Mouse (Mus musculus): ENCODE results near the gene Ilf3. TPM values are rescaled to one million over a fixed set of nuclear protein-coding genes. Genes with fewer than 3 reads are reported as not detected.

Ilf3 gene
- polyA plus RNA-seq, 1 experiment, result 55.5 TPM

DNA sequence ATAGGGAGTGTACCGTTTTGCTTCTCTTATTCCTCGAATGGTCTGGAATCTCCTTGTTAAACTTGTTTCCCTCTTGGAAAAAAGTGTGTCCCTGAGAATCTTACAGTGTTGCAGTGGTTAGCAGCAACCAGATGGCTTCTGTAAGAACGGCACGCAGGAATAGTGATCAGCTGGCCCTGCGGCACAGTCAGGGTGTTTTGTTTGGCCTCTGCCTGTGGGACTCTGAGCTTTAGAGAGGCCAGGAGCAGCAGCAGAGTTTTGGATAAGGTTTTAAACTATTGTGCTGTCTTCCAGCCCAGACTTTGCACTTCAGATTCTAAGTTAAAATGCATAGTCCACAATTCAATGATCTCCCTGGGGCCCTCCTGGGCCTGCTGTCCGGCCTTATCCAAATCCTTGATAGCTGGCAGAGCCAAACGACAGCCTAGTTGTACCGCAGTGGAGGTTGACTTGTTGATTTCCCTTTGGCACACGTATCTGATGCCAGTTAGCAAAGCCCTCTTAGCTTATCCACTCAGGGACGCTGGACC, 25.0 kb downstream of the Ilf3 start:
- peaks cover 97% of the 10 kb centered on the region for H3K36me3 ChIP-seq (replicated peaks; ENCODE audit: low read length)
- no peaks in the 10 kb centered on the region for H3K9me3 ChIP-seq
- no peak overlapping the region for H3K4me3 ChIP-seq (replicated peaks)
- TF ChIP-seq GATA1 (IDR thresholded peaks at IDR 0.05; ENCODE audit: borderline replicate concordance, low read length), result no peak
- no peak for TF ChIP-seq FLI1 (IDR thresholded peaks at IDR 0.05; ENCODE audit: low read length)
- peaks cover 7% of the 10 kb centered on the region; the same call in 1 of the 2 replicates for H3K4me1 ChIP-seq
- no peaks in the 10 kb centered on the region for H3K27me3 ChIP-seq (replicated peaks)

DNA sequence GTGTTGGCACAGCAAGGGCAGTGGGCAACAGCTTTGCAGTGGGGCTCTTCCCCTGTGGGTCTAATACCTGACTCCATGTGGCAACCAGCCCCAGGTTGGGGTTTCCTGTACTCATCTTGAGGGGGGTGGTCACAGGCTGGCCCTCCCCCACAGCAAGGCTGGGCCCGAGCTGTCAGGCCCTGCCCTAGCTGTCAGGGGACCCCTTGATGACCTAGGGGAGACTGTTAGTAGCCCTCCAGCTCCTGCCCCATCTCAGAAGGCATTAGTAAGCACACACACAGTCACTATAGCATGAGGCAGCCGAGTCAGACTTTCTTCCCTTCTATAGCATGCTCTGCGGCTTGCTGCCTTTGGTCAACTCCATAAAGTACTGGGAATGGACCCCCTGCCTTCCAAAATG, 28.0 kb downstream of the Ilf3 start:
- no peaks in the 10 kb centered on the region for H3K27me3 ChIP-seq (replicated peaks)
- no peaks in the 10 kb centered on the region for H3K4me1 ChIP-seq
- peaks cover 99% of the 10 kb centered on the region for H3K36me3 ChIP-seq (replicated peaks; ENCODE audit: low read length)
- H3K4me3 ChIP-seq (replicated peaks), result no peak overlapping the region
- TF ChIP-seq FLI1 (IDR thresholded peaks at IDR 0.05; ENCODE audit: low read length) (no peak), GATA1 (IDR thresholded peaks at IDR 0.05; ENCODE audit: borderline replicate concordance, low read length) (no peak)
- no peaks in the 10 kb centered on the region for H3K9me3 ChIP-seq

DNA sequence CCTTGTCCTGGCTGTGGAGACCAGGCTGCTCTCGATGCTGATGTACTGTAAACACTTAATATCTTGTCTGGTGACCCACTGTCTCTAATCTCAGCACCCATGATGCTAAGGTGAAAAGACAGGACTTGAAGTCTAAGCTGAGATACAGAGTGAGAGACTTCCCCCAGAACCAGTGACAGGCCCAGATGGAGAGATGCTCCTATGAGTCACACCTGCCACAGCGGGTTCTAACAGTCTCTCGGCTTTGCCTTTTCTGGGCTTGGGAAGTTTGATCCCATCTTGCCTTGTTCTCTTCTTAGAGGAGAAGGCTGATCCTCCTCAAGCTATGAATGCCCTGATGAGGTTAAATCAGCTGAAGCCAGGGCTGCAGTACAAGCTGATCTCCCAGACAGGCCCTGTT, 29.5 kb downstream of the Ilf3 start:
- TF ChIP-seq GATA1 (IDR thresholded peaks at IDR 0.05; ENCODE audit: borderline replicate concordance, low read length) (no peak), FLI1 (IDR thresholded peaks at IDR 0.05; ENCODE audit: low read length) (no peak)
- Histone ChIP-seq H3K4me3 (replicated peaks) (no peak overlapping the region), H3K36me3 (replicated peaks; ENCODE audit: low read length) (peaks cover 99% of the 10 kb centered on the region), H3K9me3 (no peaks in the 10 kb centered on the region), H3K4me1 (no peaks in the 10 kb centered on the region), H3K27me3 (replicated peaks) (no peaks in the 10 kb centered on the region)

DNA sequence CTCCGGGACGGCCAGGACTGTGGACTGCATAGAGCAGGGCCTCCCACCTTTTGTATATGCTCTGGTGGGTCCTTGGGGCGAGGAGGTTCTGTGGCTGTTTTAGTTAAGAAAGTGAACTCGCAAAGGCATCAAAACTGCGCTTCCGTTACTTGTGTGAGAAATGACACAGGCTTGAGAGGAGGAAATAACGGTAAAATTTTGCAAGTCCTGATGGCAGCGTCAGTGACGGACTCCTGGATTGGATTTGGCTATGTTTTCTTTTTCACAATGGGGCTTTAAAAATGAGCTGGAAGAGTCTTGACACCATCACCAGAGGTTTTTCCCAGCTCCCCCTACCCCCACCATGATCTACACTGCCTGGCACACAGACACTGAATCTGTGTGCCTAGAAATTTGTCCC, 33.4 kb downstream of the Ilf3 start:
- TF ChIP-seq GATA1 (IDR thresholded peaks at IDR 0.05; ENCODE audit: borderline replicate concordance, low read length) (no peak), FLI1 (IDR thresholded peaks at IDR 0.05; ENCODE audit: low read length) (no peak)
- no peaks in the 10 kb centered on the region for H3K27me3 ChIP-seq (replicated peaks)

DNA sequence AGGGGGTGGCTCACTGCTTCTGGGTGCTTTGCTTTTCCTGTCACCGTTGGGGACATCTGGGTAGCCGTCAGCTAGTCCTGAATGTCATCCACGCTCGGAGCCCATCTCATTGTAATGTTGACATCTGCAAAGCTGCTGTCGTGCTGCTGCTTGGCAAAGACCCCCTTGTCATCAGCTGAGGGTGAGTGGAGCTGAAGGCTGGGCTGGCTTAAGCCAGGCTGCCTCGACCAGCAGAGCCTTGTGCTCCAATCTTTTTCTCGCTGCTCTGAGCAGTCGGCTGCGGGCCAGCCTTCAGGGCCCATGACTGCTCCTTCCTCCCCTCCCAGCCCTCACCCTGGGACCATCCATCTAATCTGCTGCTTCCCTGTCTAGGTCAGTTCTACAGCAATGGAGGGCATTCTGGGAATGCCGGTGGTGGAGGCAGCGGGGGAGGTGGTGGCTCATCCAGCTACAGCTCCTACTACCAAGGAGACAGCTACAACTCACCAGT, 35.1 kb downstream of the Ilf3 start:
- no peaks in the 10 kb centered on the region for H3K9me3 ChIP-seq
- no peak overlapping the region for H3K4me3 ChIP-seq (replicated peaks)
- no peaks in the 10 kb centered on the region for H3K27me3 ChIP-seq (replicated peaks)
- H3K4me1 ChIP-seq, result peaks cover 3% of the 10 kb centered on the region; the same call in 1 of the 2 replicates
- no peak for TF ChIP-seq GATA1 (IDR thresholded peaks at IDR 0.05; ENCODE audit: borderline replicate concordance, low read length)
- TF ChIP-seq FLI1 (IDR thresholded peaks at IDR 0.05; ENCODE audit: low read length), result no peak
- H3K36me3 ChIP-seq (replicated peaks; ENCODE audit: low read length), result peaks cover 94% of the 10 kb centered on the region

More for the DNA sequence above, 33.4 kb downstream of the Ilf3 start:
- no peak overlapping the region for H3K4me3 ChIP-seq (replicated peaks)
- H3K9me3 ChIP-seq, result no peaks in the 10 kb centered on the region
- H3K4me1 ChIP-seq, result peaks cover 3% of the 10 kb centered on the region; the same call in 1 of the 2 replicates
- H3K36me3 ChIP-seq (replicated peaks; ENCODE audit: low read length), result peaks cover 99% of the 10 kb centered on the region

DNA sequence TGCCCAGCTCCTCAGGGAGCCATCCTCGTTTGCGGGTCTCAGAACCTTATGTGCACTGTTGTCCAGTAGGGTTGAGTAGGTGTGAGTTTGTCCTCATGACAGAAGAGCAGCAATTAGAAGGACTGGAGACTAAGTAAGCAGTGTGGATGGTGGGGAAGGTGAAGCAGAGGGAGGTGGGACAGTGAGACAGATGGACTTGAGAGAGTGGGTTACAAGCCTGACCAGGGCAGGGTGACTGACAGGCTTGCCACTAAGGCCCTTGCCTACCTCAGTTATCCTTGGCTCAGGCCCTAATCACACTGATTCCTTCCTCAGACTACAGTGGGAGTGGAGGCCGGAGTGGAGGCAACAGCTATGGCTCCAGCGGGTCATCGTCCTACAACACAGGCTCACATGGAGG, 36.1 kb downstream of the Ilf3 start:
- H3K9me3 ChIP-seq, result no peaks in the 10 kb centered on the region
- H3K27me3 ChIP-seq (replicated peaks), result no peaks in the 10 kb centered on the region
- peaks cover 84% of the 10 kb centered on the region for H3K36me3 ChIP-seq (replicated peaks; ENCODE audit: low read length)
- H3K4me3 ChIP-seq (replicated peaks), result no peak overlapping the region
- peaks cover 3% of the 10 kb centered on the region; the same call in 1 of the 2 replicates for H3K4me1 ChIP-seq
- TF ChIP-seq FLI1 (IDR thresholded peaks at IDR 0.05; ENCODE audit: low read length) (no peak), GATA1 (IDR thresholded peaks at IDR 0.05; ENCODE audit: borderline replicate concordance, low read length) (no peak)

DNA sequence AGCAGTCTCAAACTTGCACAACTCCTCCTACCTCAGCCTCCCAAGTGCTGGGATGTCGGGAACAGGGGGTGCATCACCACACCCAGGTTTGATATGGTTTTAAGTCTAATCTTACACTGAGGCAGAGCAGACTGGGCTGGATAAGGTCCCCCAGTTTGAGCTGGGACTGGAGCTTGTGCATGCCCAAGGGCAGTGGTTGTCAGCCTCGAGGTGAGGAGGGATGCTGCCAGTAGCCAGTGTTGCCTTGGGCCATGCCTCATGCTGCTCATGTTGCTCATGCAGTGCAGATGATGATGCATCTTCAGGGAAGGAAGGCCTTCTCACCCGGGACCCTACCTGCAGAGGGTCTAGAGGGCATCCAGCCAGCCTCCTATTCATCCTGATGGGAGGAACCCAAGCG, 37.9 kb downstream of the Ilf3 start:
- no peaks in the 10 kb centered on the region for H3K27me3 ChIP-seq (replicated peaks)
- TF ChIP-seq FLI1 (IDR thresholded peaks at IDR 0.05; ENCODE audit: low read length), result no peak
- peaks cover 10% of the 10 kb centered on the region for H3K4me1 ChIP-seq
- H3K9me3 ChIP-seq, result no peaks in the 10 kb centered on the region
- H3K36me3 ChIP-seq (replicated peaks; ENCODE audit: low read length), result peaks cover 66% of the 10 kb centered on the region
- peak overlapping the region; percentile 38 for H3K4me3 ChIP-seq (replicated peaks)

DNA sequence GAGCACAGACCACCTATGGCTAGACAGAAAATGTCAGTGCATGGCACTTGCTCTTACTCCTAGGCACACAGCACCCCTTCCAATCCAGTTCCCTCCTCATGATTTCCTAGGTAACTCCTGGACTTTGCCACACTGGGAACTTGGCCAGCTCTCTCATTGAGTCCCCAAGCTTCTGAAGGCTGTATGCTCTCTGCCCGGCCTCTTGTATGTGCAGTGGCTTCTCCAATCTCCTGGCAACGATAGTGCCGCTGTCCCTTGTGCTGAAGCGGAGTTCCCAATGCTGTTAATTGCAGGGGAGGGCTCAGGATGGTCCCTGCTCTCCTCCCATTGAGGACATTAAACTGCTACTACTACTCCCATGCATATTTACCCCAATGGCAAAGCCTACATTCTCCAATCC, 40.3 kb downstream of the Ilf3 start:
- peaks cover 42% of the 10 kb centered on the region for H3K36me3 ChIP-seq (replicated peaks; ENCODE audit: low read length)
- H3K4me3 ChIP-seq (replicated peaks), result no peak overlapping the region
- no peak for TF ChIP-seq FLI1 (IDR thresholded peaks at IDR 0.05; ENCODE audit: low read length)
- TF ChIP-seq GATA1 (IDR thresholded peaks at IDR 0.05; ENCODE audit: borderline replicate concordance, low read length), result no peak
- H3K27me3 ChIP-seq (replicated peaks), result no peaks in the 10 kb centered on the region
- H3K9me3 ChIP-seq, result no peaks in the 10 kb centered on the region
- H3K4me1 ChIP-seq, result peaks cover 25% of the 10 kb centered on the region

DNA sequence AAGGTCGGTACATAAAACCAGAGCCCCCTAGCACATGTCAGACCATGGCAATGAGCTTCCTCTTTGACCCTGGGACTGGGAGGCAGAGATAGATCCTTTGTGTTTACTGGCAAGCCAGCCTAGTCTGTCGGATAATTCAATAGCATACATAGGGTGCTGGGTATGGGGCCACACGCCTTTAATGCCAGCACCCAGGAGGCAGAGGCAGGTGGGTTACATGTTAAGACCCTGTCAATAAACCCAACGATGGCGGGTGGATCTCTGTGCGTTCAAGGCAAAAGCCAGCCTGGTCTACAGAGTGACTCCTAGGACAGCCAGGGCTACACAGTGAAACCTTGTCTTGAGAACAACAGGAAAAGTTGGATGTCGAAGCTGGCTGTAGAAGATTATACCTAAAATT, 41.0 kb downstream of the Ilf3 start:
- no peak for TF ChIP-seq FLI1 (IDR thresholded peaks at IDR 0.05; ENCODE audit: low read length)
- TF ChIP-seq GATA1 (IDR thresholded peaks at IDR 0.05; ENCODE audit: borderline replicate concordance, low read length), result no peak
- Histone ChIP-seq H3K4me3 (replicated peaks) (no peak overlapping the region), H3K27me3 (replicated peaks) (no peaks in the 10 kb centered on the region), H3K36me3 (replicated peaks; ENCODE audit: low read length) (peaks cover 36% of the 10 kb centered on the region), H3K9me3 (no peaks in the 10 kb centered on the region), H3K4me1 (peaks cover 29% of the 10 kb centered on the region)

DNA sequence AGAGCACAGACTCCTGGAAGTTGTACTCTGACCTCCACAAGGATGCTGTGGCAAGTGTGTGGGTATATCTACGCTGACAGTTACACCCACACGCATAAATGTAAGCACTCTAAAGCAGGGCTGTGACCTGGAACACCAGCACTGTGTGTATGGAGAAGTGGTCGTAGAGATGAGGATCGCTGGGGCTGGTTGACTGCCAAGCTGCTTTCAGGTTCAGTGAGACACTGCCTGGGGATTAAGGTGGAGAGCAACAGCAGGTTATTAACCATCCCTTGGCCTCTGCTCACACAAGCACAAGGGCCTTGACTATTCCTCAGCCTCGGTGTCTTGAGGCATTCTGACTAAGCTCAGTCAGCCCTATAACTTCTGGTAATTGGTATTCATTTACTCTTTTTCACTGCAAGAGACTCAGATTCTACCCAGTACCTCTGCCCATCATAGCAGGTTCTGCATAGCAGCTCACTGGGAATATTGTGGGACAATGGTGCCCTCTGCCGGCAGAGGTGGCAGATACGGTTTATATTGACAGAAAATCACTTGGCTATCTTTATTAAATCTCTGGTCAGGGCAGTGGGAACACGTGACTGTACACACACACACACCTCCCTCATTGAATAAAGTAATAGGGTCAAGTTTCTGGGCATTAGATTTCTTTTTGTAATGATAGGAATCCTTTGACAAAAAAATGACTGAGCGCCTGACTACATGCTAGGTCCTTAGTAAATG, 42.1 kb downstream of the Ilf3 start:
- Histone ChIP-seq H3K36me3 (replicated peaks; ENCODE audit: low read length) (peaks cover 36% of the 10 kb centered on the region), H3K4me1 (peaks cover 40% of the 10 kb centered on the region), H3K9me3 (no peaks in the 10 kb centered on the region), H3K4me3 (replicated peaks) (no peak overlapping the region), H3K27me3 (replicated peaks) (no peaks in the 10 kb centered on the region)
- TF ChIP-seq FLI1 (IDR thresholded peaks at IDR 0.05; ENCODE audit: low read length) (no peak), GATA1 (IDR thresholded peaks at IDR 0.05; ENCODE audit: borderline replicate concordance, low read length) (no peak)

Data from megakaryocyte, embryonic 14.5 days (primary cell).